Mouse (Mus musculus) neural tube, embryonic 14.5 days (tissue): Measurements from ENCODE around the gene Wnk4. TPM values are rescaled to one million over a fixed set of nuclear protein-coding genes. Genes with fewer than 3 reads are reported as not detected.
A peak's percentile ranks its signal among the peaks of the same experiment; 100 is the strongest.
"Not testable (repeated sequence)": the region's sequence is repeated elsewhere in the genome, so short reads cannot be mapped to it uniquely, and the experiment has no call there.

ENCODE experiments used
- ATAC-seq: fragments of 200-750 bp; cut with Nextera tagmentation; 2 replicates; pipeline ENCODE4 v1.8.0; 2017; ENCODE audit warnings: low read depth, mild to moderate bottlenecking, moderate TSS enrichment, moderate library complexity
- H3K27ac ChIP-seq: fragments of 300-500 bp; sonication (generic); 2 replicates; pipeline ENCODE4 v1.5.1; 2014; ENCODE audit warnings: low read depth, mild to moderate bottlenecking, control low read depth, low read length, moderate library complexity, mixed read lengths
- H3K27me3 ChIP-seq: fragments of 300-500 bp; sonication (generic); 2 replicates; pipeline ENCODE4 v1.6.1; 2014; ENCODE audit warnings: low read length; ENCODE audit not compliant: control insufficient read depth, insufficient read depth
- H3K36me3 ChIP-seq: fragments of 300-500 bp; sonication (generic); 2 replicates; pipeline ENCODE4 v1.6.1; 2014; ENCODE audit warnings: low read length, mixed read lengths; ENCODE audit not compliant: control insufficient read depth, insufficient read depth
- H3K4me1 ChIP-seq: fragments of 300-500 bp; sonication (generic); 2 replicates; pipeline ENCODE4 v1.6.1; 2014; ENCODE audit warnings: low read length; ENCODE audit not compliant: control insufficient read depth, insufficient read depth
- H3K4me2 ChIP-seq: fragments of 300-500 bp; sonication (generic); 2 replicates; pipeline ENCODE4 v1.6.1; 2014; ENCODE audit warnings: mild to moderate bottlenecking, low read depth, low read length, control low read depth
- H3K4me3 ChIP-seq: fragments of 300-500 bp; sonication (generic); 2 replicates; pipeline ENCODE4 v1.5.1; 2014; ENCODE audit warnings: low read depth, low read length, control low read depth, mixed read lengths
- H3K9ac ChIP-seq: fragments of 300-500 bp; sonication (generic); replicated peaks from 2 replicates; pipeline ENCODE4 v1.6.1; 2014; ENCODE audit warnings: low read depth, mild to moderate bottlenecking, control low read depth, low read length, mixed read lengths
- H3K9me3 ChIP-seq: fragments of 300-500 bp; sonication (generic); 2 replicates; pipeline ENCODE4 v1.6.1; 2016; ENCODE audit warnings: low read length; ENCODE audit not compliant: control insufficient read depth
- WGBS: fragments of 180-500 bp; shearing (Covaris S2); extraction: QIAGEN DNeasy Blood & Tissue Kit; methylation state at CpG from one replicate; pipeline ENCODE4 v1.1.7; 2014; 5-methylcytosine and 5-hydroxymethylcytosine counted together
- polyA plus RNA-seq: library from polyadenylated mRNA; unstranded; fragments of >200 nt; fragmentation: Nextera tagmentation; extraction: Ambion mirVana; gene quantifications from 2 replicates; pipeline ENCODE4 v1.2.1, GENCODE M21; 2014

The Wnk4 gene
- polyA plus RNA-seq, 1 experiment from 2014 or later, result 4.2 TPM

DNA sequence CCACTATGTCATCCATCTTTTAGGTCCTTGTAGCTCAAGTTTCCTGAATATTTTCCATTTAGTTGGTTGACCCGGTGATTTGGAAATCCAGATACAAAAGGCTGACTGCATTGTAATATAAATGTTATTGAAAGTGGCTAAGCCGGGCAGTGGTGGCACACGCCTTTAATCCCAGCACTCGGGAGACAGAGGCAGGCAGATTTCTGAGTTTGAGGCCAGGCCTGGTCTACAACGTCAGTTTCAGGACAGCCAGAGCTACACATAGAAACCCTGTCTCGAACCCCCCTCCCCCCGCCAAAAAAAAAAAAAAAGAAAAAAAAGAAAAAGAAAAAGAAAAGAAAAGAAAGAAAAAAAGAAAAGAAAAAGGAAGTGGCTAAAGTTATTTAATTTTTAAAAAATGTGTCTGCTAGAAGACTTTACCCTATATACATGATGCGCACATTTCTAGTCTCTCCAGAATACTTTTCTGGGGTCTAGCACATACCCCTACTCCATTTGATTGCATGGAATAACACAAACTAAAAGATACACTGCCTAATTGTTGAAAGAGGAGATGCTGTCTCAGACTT is 54.8 kb downstream of the Wnk4 start:
- H3K27ac ChIP-seq, result peak overlapping the region; percentile 80; the same call in 1 of the 2 replicates
- WGBS, result 85% methylated on average over 8 of the region's 8 CpGs
- no peaks in the 10 kb centered on the region for H3K27me3 ChIP-seq
- ATAC-seq, result no peak
- H3K9ac ChIP-seq, result peak overlapping the region; percentile 90; the same call in 1 of the 2 replicates
- H3K36me3 ChIP-seq, result peaks cover 9% of the 10 kb centered on the region
- peak overlapping the region; percentile 75 for H3K4me2 ChIP-seq
- no peaks in the 10 kb centered on the region for H3K9me3 ChIP-seq
- H3K4me1 ChIP-seq, result peaks cover 11% of the 10 kb centered on the region; the same call in 1 of the 2 replicates
- peak overlapping the region; percentile 93 for H3K4me3 ChIP-seq

DNA sequence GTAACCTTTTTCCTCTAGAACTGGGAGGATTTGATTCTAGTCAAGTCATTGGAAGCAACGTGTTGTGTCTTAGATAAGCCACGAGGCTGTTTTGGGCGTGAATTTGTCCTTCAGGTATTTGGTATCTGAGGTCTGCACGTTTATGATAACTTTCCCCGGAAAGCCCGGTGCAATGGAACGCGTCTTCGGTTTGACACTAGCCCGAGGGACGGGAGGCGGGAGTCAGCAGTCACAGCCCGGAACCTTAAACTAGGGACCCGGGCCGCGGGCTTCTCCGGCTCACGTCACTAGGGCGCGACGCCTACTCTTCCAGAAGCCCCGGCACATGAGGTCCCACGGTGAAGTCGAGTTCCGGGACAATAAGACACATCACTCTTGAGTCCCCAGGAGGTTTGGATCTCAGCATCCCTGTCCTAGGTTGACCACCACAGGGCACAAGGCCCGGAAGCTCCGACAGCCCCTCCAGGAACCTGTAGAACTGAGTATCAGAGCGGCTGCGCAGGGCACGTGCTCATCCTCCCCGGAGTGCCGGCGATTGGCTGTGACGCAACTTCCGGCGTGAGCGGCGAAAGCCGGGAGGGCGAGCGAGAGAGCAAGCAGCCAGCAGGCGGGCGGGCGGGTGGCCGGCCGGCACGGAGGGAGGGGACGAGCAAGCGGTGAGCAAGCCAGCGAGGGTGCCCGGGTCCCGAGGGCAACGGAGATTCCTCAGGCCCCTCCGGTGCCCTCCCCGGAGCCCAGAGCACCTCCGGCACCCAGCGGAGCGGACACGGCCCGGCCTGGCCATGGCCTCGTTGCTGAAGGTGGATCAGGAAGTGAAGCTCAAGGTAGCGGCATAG is 55.5 kb downstream of the Wnk4 start, which contains the start of gene Psme3:
Gene Psme3 (plus strand): TSS at position 549 of the 836 bp plus-strand sequence.
- under 1% methylated on average over 61 of the region's 62 CpGs for WGBS
- Histone ChIP-seq H3K9me3 (no peaks in the 10 kb centered on the region), H3K4me1 (peaks cover 11% of the 10 kb centered on the region; the same call in 1 of the 2 replicates), H3K36me3 (peaks cover 15% of the 10 kb centered on the region), H3K4me2 (peak within 1 kb of the TSS; percentile 75), H3K9ac (peak within 1 kb of the TSS; percentile 90), H3K27ac (peak within 1 kb of the TSS; percentile 80), H3K4me3 (peak within 1 kb of the TSS; percentile 93), H3K27me3 (no peaks in the 10 kb centered on the region)
- peak; percentile 93 for ATAC-seq

DNA sequence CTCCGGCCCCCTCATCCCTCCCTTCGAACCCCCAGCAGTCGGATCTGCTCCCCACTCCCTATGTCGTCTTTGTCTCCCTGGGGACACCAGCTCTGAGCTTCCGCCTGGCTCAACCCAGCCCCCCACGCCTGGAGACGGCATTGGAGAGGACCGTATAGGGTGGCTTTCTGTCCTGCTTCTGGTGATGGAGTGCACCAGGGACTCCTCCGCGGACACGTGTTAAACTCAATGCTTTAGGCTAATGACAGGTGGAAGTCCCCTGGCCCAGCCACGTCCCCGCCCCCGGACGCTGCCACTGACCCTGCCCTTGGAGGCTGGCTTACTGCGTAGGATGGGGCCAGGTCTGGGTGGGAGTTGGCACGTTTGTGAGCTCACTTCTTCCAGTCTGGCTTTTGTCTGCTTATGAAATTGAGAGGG is 56.1 kb downstream of the Wnk4 start:
- no peaks in the 10 kb centered on the region for H3K27me3 ChIP-seq
- H3K27ac ChIP-seq, result peak overlapping the region; percentile 80
- peak overlapping the region; percentile 90 for H3K9ac ChIP-seq
- H3K4me3 ChIP-seq, result peak overlapping the region; percentile 93
- peaks cover 20% of the 10 kb centered on the region for H3K36me3 ChIP-seq
- ATAC-seq, result peak; percentile 66
- H3K4me1 ChIP-seq, result peaks cover 11% of the 10 kb centered on the region; the same call in 1 of the 2 replicates
- no peaks in the 10 kb centered on the region for H3K9me3 ChIP-seq
- peak overlapping the region; percentile 75 for H3K4me2 ChIP-seq
- WGBS, result under 1% methylated on average over 16 of the region's 17 CpGs

DNA sequence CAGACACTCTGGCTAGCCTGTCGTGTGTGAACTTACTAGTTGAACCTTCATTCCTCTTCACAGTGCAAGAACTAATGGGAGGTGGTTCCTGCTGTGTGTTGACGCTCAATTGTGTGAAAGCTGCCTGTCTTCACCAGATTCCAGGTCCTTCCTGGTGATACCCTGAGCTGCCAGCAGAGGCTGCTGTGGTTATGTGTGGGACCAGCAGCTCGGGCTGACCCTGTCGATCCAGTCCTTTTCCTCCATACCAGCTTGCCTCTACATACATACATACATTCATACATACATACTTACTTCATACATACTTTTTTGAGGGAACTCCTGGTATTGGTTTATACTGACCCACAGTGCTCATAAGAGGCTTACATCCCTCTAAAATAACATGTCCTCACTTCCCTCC is 63.2 kb downstream of the Wnk4 start:
- Histone ChIP-seq H3K9me3 (no peaks in the 10 kb centered on the region), H3K36me3 (peaks cover 64% of the 10 kb centered on the region), H3K27me3 (no peaks in the 10 kb centered on the region), H3K4me2 (no peak overlapping the region), H3K9ac (no peak overlapping the region), H3K27ac (no peak overlapping the region), H3K4me3 (no peak overlapping the region), H3K4me1 (no peaks in the 10 kb centered on the region)
- ATAC-seq, result peak; percentile 65; the same call in 1 of the 2 replicates
- 11% methylated on average over 4 of the region's 4 CpGs for WGBS

DNA sequence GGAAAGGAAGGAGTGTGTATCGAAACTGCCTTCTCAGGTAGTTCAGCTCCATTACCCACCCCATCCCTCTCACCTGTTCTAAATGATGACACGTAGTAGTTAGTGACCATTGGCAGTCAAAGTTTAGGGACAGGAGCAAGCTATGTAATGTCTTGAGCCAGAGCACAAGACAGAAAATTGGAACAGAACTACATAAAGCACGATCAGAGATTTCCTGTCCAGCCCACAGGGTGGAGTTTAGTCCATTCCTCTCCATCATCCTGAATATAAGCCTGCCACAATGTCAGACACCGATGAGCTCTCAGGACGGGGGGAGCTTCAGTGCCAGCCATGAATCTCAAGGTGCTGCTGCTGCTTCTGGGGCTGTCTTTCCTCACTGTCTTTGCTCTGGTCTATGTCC is 64.4 kb downstream of the Wnk4 start, which contains the start of gene Aoc2:
Gene Aoc2 (plus strand): TSS at position 301 of the 400 bp plus-strand sequence.
- H3K4me3 ChIP-seq, result no peak within 1 kb of the TSS
- no peaks in the 10 kb centered on the region for H3K4me1 ChIP-seq
- 94% methylated on average over 5 of the region's 5 CpGs for WGBS
- H3K4me2 ChIP-seq, result no peak within 1 kb of the TSS
- ATAC-seq, result no peak
- H3K9ac ChIP-seq, result no peak within 1 kb of the TSS
- no peaks in the 10 kb centered on the region for H3K27me3 ChIP-seq
- H3K27ac ChIP-seq, result no peak within 1 kb of the TSS
- peaks cover 58% of the 10 kb centered on the region for H3K36me3 ChIP-seq
- H3K9me3 ChIP-seq, result no peaks in the 10 kb centered on the region

DNA sequence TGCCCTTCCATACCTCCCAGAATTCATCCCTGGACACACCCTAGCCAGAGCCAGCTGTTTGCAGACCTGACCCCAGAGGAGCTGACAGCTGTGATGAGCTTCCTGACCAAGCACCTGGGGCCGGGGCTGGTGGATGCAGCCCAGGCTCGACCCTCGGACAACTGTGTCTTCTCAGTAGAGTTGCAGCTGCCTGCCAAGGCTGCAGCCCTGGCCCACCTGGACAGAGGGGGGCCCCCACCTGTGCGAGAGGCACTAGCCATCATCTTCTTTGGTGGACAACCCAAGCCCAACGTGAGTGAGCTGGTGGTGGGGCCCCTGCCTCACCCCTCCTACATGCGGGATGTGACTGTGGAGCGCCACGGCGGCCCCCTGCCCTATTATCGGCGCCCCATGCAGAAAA is 64.8 kb downstream of the Wnk4 start:
- H3K4me1 ChIP-seq, H3K9me3 ChIP-seq, H3K27ac ChIP-seq, H3K9ac ChIP-seq, H3K4me2 ChIP-seq, ATAC-seq, H3K27me3 ChIP-seq, H3K4me3 ChIP-seq: not testable (repeated sequence)
- H3K36me3 ChIP-seq, result peaks cover 54% of the 10 kb centered on the region
- WGBS, result 92% methylated on average over 11 of the region's 11 CpGs

DNA sequence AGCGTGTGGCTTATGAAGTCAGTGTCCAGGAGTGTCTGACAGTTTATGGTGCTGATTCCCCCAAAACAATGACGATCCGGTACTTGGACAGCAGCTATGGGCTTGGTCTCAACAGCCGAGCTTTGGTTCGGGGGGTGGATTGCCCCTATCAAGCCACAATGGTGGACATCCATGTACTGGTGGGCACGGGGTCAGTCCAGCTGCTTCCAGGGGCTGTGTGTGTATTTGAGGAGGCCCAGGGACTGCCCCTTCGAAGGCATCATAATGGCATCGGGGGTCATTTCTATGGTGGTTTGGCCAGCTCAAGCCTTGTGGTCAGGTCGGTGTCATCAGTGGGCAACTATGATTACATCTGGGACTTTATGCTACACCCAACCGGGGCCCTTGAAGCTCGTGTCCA is 65.8 kb downstream of the Wnk4 start:
- Histone ChIP-seq H3K27ac (no peak overlapping the region), H3K36me3 (peaks cover 45% of the 10 kb centered on the region), H3K9me3 (no peaks in the 10 kb centered on the region), H3K27me3 (no peaks in the 10 kb centered on the region), H3K4me2 (no peak overlapping the region), H3K4me3 (no peak overlapping the region), H3K4me1 (no peaks in the 10 kb centered on the region), H3K9ac (no peak overlapping the region)
- ATAC-seq, result no peak
- WGBS, result 86% methylated on average over 11 of the region's 11 CpGs
